Mouse (Mus musculus) lung, postnatal 25 days (tissue): Measurements from ENCODE around the gene Atg7.

ENCODE experiments used
- DNase-seq: peaks from one replicate; pipeline ENCODE4 v3.0.0; 2022; ENCODE audit warnings: low spot score

The Atg7 gene

DNA sequence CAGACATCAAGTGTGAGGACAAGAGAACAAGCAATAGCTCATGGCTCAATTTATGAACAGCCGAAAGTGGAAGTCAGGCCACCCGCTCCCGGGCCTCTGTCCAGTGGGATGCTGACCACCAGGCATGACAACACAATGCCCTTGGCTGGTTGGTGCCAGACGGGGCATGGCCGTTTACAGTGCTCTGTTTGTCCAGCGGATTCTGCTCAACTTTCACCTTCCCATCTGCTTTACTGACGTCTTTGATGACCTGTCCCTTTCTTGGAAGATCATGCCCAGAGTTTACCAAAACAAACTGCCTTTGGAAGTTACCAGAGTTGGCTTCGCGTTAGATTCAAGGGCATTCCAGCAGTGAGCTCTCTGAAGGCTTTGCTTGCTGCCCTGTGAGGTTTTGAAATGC lies 93.5 kb downstream of the Atg7 start:
- DNase-seq: no peak

GRCm38 (mm10) chr6:114737181-114737580 lies 94.3 kb downstream of the Atg7 start:
- no peak for DNase-seq

DNA sequence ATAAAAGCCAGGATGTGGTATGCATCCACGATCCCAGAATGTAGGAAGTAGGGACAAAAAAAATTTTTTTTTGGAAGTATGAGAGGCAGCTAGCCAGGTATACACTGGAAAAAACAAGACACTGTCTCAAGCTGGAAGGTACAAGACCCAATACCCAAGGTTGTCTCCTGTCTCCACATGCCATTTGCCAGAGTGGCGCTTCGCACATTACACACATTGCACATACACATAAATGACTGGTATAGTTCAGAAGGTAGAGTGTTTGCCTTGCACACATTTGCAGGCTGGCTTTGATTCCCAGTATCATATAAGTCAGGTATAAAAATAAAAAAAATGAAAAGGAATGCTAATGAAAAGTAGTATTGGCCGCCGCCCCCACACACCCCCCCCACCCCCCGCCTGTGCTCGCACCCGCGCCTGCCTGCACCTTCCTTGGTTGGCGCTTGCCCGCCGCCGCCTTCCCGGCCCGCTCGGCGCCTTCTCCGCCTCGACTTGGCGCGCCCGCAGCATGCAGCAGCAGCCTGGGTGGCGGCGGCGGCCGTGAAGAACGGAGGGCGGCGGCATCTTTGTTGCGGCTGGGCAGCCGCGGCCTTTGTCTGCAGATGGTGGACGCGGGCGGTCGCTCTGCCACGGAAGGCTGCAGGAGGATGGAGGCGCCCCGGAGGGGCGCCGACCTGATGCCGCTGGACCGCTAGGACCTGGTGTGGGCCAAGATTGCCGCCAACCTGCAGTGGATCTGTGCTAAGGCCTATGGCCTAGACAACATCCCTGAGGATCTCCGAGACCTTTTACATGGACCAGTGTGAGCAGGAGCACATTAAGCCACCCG lies 95.2 kb downstream of the Atg7 start:
- no peak for DNase-seq

GRCm38 (mm10) chr6:114738760-114739112 lies 95.8 kb downstream of the Atg7 start:
- DNase-seq: no peak

DNA sequence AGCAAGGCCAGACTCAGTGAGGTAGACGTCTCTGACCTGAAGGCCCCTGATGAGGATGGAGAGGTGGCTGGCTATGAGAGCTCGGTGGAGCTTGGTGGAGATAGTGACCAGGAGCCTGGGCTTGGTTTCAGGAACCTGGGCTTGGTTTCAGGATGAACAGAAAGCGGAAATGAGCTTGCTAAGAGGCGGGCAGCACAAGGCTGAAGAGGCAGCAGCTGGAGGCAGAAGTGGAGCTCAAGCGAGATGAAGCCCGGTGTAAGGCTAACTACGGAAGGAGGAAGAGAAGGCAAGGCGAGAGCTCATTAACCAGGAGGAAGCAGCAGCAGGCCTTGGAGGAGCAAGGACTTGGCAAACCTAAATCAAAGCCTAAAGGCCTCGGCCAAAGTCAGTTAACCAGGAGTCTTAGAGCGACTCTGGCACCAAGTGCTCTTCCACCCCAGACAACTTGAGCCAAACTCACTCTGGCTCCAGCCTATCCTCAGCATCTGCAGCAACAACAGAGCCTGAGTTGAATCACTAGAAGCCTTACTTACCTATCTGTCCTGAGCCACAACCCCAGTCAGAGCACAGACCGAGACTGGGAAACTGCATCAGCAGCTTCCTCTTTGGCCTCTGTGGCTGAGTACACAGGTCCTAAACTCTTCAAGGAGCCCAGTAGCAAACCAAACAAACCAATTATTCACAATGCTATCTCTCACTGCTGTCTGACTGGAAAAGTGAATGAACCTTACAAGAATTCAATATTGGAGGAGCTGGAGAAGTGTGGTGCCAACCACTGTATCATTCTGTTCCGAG lies 99.5 kb downstream of the Atg7 start:
- no peak for DNase-seq

DNA sequence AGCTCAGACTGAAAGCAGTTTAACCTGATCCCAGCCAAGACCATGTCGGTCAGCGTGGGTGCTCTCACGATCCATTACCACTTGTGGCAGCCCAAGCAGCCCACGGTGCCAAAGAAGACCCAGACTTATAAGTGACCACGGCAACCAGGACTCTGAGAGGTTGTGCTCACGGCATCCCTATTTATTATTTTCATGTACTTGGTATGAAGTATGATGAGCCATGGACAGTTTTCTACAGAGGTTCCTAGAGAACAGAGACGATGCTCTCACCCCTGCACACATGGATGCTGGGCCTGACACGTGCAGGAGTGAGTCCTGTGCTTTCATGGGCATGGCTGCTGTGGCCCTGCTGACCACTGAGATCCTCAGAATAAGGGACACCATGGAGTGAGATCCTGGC lies 100.2 kb downstream of the Atg7 start:
- DNase-seq: no peak

DNA sequence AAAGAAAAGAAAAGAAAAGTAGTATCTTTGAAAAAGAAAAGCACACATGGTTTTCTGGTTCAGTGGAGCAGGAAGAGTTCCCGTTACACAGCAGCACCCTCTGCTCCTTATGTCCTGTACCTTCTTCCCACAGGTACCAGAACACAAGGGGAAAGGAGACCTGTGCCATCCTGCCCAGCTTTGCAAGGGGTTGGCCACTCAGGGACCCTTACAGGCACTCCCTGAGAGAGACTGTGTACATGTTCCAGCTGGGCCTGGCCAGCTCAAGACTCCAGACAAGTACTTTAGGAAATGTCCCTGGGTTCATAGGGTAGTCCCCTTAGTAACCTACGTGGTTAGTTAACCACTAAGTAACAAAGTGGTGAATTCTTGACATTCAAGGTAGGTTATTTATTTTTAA lies 100.9 kb downstream of the Atg7 start:
- DNase-seq: no peak

- no peak for DNase-seq
These were observed 103.6 kb downstream of the Atg7 start for GRCm38 (mm10) chr6:114746439-114746974.

DNA sequence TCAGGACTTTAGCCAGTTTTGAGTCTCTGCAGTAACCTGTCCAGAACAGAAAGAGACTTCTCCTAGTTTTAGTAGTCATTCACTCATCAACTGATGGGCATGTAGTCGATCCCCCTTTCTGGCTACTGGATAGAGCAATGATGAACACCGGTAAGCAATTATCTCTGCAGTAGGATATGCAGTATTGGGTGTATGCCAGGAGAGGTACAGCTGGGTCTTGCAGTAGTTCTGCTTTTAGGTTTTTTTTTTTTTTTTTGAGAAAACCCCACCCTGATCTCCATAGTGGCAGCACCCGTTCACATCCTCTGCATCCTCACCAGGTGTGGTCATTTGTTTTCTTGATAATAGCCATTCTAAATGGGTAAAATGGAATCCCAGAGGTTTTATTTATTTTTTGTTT lies 105.5 kb downstream of the Atg7 start:
- DNase-seq: no peak

- no peak for DNase-seq
These were observed 106.0 kb downstream of the Atg7 start for GRCm38 (mm10) chr6:114748882-114749281.

DNA sequence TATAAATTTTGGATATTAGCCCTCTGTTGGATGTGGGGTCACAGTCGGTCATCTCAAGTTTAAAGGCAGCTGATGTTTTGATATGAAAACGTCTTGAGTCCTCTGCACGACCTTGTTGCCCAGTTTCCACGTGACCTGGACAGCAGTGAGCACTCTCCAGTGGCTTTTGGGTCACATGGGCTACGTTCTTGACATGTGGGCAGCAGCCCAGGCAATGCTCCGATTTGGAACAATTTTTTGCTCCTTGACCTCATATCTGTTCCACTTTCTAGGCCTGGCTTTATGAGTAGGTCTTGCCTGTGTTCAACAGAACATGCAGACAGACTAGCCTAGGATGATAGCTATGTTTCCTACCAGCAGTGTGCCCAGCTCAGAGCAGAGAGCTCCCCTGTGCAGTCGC lies 115.9 kb downstream of the Atg7 start:
- DNase-seq: peak; percentile 37

DNA sequence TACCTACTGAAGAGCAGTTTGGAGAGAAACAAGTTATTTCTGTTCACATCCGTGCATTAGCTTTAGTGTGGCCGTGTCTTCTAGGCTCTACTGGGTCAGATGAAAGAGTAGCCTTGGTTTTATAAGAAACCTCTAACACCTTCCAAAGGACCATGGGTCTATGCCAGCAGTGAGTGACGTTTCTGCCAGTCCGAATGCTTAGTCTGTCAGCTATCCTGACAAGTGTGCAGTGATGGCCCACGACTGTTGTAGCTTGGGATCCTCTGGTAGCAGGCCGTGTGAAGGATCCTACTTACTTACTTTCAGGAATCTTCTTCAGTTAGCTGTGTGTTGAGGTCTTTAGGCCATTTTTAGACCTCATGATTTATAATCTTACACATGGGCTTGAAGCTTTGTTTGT lies 123.4 kb downstream of the Atg7 start:
- DNase-seq: peak; percentile 64

GRCm38 (mm10) chr6:114767710-114768109 lies 124.8 kb downstream of the Atg7 start:
- no peak for DNase-seq

DNA sequence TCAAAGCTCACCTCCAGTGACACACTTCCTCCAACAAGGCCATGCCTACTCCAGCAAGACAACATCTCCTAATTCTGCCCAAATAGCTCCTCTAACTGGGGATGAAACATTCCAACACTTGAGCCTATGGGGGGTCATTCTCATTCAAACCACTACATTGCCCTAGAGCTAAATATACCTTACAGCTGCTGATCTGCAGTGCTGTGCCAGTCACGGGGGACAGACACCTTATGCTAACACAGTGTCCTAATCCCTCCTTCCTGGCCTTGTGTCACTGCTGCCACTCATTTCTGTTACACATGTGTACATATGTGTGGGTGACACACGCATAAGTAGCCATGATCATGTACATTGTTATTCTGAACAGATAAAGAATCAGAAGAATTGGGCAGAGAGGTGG lies 127.4 kb downstream of the Atg7 start:
- DNase-seq: no peak

DNA sequence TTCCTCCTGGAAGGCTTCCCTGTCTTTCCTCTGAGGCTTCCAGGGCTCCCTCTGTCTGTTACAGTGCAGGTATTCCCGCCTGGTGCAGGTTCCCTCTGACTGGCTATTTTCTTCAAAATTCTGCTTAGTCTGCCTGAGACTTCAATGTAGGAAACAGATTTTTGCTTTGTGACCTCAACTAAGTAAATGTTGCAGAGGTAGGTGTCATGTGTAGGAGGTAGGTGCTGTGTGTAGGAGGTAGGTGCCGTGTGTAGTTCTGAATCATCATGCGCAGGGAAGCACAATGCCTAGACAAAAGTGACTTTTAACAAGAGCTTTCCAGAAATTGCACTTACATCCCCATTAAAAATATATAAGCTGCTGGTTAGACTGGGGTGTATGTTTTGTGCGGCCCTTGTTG lies 128.6 kb downstream of the Atg7 start:
- DNase-seq: no peak

DNA sequence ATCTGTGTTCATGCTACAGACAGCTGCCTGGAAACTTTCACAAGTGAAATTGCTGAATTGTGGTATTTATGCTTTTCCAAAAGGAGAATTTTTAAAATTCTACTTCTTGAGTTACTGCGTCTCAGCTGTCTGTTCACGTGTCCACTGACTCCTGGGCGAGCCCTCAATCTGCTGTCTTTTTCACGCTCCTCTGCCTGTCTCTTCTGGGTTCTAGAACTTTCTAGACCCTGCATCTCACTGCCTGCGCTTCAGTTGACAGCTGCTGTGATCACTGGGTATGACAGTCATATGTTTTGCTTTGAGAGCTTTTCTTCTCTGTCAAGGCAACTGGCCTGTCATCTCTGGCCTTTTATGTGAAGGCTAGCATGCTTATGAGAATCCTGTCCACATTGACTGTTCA lies 132.3 kb downstream of the Atg7 start:
- no peak for DNase-seq

DNA sequence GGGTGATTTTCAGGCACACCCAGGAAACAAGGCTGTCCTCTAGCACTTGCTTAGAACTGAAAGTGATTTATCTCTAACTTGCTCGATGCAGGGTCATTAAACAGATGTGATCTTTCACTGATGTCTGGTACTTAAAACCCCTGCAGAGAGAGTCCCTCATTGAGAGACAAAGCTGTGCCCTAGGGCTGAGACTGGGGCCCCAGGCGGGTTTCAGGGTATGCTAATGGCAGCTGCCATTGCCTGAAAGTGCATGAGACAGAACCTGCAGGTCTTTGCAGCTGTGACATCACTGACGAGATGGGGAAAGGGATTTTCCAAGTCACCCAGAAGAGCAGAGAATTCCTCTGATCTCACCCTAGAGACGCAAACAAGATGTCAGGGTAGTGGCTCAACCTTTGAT lies 135.0 kb downstream of the Atg7 start:
- no peak for DNase-seq

GRCm38 (mm10) chr6:114778650-114779049 lies 135.8 kb downstream of the Atg7 start:
- DNase-seq: no peak

GRCm38 (mm10) chr6:114780583-114780982 lies 137.7 kb downstream of the Atg7 start:
- no peak for DNase-seq

- DNase-seq: peak; percentile 69
These were observed 138.7 kb downstream of the Atg7 start for GRCm38 (mm10) chr6:114781415-114782240.

- no peak for DNase-seq
These were observed 139.6 kb downstream of the Atg7 start for GRCm38 (mm10) chr6:114782486-114782885.

DNA sequence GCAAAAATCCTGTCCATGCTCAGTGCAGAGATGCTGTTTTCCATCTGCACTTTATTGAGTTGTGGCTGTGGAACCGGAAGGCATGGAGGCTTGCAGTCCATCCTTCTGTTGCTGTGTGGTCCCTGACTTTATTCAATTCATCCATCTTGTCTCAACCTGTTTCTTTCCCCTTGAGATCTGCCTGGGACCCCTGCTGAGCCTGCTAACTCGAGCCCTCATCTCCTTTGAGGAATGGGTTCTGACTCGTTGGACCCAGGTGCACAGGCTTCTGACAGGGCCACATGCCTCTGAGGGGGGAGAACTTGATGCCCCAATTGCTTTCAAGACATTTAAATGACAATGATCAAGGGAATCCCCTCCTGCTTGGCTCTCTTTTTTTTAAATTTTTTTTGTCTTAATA lies 143.6 kb downstream of the Atg7 start:
- no peak for DNase-seq
